Mouse (Mus musculus) mature B cell (primary cell): ENCODE measurements around the gene Daam1.

Experiments used
- in situ Hi-C: fragments of 300-500 bp; cut with MboI; formaldehyde crosslinking; loops from 2 replicates; pipeline ENCODE4 v1.14.3; 2019

Gene Daam1

DNA sequence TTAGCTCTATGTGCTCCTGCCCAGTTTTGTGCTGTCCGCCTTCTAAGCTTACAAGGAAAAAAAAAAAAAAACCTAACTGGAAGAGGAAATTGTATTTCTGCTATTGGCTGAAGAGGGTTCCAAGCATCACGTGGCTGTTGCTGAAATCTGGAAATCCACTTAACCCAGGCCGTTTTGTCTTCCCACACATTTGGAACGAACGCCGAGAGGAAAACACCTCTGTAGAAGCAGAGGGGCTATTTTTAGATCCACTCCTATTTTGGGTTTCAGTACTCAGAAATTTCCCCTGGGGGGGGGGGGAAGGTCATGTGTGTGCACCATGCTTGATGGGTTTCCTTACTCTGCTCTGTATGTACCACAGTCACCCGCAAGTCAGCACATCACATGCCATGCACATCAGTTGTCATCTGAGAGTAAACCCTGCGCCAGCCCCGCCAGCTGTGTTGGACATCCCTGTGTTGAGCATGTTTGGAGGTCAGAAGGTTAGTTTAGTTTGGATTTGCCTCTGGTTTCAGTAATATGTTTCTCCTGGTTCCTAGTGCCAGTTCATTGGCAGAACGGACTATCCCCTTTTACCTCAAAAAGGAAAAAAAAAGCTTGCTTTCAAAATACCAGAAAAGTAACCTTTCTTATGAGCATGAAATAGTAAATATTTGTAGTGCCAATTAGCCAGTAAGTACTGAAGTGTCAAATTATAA is 33.1 kb downstream of the Daam1 start:
- in situ Hi-C loops: no loop called here

DNA sequence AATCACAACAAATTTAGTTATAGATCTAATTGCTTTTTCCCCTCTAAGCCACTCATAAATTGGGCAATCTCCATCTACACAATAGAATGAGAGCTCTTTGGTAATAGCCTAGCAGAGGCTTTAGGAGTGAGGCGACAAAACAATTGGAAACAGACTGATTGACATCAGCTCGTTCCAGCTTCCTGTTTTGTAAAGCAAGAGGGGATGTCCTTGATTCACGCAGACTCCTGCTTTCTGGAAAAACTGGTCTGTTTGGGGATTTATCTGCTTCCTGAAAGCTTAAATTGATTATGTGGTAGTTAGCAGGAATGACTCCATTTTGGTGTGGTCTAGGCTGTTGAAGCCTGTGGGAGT is 33.6 kb downstream of the Daam1 start:
- in situ Hi-C loops: no loop called here

GRCm38 (mm10) chr12:71865937-71866336 is 35.1 kb downstream of the Daam1 start:
- in situ Hi-C loops: no loop called here

GRCm38 (mm10) chr12:71867345-71868240 is 36.7 kb downstream of the Daam1 start:
- in situ Hi-C loops: no loop called here

DNA sequence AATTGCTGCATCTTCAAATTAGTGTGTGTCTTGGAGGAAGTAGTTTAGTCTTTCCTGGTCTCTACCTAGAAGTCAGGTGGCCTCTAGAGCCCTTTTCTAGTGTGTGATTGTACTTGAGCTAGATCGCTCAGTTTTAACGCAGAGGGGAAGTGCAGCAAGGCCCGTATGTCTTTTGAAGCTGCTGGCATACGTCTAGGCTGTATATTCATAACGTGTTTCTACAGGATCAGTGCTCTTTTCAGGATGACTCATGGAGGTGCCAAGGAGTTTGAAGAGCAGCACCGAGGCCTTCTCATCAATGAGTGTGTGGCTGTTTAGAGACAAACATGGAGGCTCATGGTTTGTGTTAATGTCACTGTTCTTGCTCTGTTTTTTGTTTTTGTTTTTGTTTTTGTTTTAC is 39.8 kb downstream of the Daam1 start:
- in situ Hi-C loops: no loop called here

GRCm38 (mm10) chr12:71872330-71872729 is 41.5 kb downstream of the Daam1 start:
- in situ Hi-C loops: no loop called here

- in situ Hi-C loops: no loop called here
Observed at GRCm38 (mm10) chr12:71874561-71874960, 43.7 kb downstream of the Daam1 start.

GRCm38 (mm10) chr12:71874984-71875383 is 44.1 kb downstream of the Daam1 start:
- in situ Hi-C loops: no loop called here

GRCm38 (mm10) chr12:71875761-71876489 is 45.0 kb downstream of the Daam1 start:
- in situ Hi-C loops: no loop called here

GRCm38 (mm10) chr12:71880987-71881386 is 50.1 kb downstream of the Daam1 start:
- in situ Hi-C loops: no loop called here

DNA sequence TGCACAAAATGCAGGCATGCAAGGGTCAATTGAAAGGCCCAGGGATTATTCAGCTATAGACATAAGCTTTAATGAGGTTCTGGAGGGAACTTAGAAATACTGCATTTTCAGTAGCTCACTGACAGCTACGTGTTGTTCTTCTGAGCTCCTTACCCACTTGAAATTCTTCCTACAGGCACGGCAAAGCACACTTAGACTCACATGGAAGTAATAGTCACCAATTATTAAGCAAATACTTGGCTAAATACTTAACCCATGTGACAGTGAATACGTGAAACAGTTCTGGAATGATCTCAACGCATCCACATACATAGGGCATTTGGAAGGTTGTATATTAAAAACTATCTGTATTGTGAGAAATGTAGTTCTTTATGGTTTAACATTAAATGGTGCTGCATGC is 50.6 kb downstream of the Daam1 start:
- in situ Hi-C loops: no loop called here

- in situ Hi-C loops: no loop called here
Observed at GRCm38 (mm10) chr12:71883066-71883711, 52.3 kb downstream of the Daam1 start.

DNA sequence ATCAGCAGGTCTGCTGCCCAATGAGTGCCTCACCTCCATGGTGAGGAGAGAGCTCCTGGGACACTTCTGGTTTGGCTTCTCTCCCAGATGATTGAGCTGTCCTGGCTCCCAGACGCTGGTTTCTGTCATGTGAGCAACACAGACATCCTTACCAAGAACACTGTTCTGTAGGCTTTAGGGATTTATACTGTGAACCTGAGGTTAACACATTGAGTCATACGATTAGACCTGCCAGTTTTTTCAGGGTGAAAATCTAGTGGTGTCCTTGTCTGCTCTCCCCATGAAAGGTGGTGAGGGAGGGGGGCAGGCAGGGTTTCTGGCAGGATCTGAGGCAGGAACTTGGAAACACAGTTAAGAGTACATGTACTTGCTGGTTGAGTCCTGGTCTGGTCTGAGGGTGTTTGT is 54.3 kb downstream of the Daam1 start:
- in situ Hi-C loops: no loop called here

DNA sequence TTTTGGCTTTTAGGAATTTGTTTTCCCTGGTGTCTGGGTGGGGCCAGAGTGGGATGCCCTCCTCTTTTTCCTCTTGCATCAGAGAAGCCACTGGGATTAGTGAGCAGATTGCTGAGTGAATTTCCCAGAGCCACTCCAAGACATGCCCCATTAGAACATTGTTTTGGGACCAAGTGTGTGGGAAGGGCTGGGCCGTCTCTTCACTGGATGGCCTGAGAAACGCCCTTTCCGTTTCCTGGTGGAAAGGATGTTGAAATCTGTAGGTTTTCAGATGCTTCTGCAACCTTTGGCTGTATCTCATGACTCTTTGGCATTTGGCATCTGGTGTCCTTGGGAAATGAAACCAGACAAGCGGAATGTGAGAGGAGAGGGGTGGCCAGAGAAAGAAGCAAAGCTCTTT is 54.8 kb downstream of the Daam1 start:
- in situ Hi-C loops: no loop called here

DNA sequence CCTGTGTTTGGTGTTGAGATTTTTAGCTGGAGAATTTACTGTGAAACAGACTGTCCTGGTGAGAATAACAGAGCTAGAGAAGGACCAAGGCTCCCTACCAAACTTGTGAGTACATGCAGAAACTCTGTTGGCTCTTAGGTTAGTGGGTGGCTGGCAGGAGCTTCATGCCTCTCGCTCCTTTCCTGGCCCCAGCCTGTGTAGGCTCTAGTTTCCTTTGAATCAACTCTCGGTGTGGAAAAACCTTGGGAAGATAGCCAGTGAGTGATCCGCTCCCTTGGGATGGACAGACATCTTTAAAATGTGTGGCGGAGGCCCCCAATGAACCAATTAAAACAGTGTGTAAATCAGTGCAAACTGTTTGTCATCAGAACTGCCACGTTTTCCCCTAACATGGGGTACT is 55.5 kb downstream of the Daam1 start:
- in situ Hi-C loops: no loop called here

GRCm38 (mm10) chr12:71886941-71887340 is 56.1 kb downstream of the Daam1 start:
- in situ Hi-C loops: no loop called here

- in situ Hi-C loops: no loop called here
Observed at GRCm38 (mm10) chr12:71888370-71888769, 57.5 kb downstream of the Daam1 start.

GRCm38 (mm10) chr12:71889266-71889665 is 58.4 kb downstream of the Daam1 start:
- in situ Hi-C loops: no loop called here

- in situ Hi-C loops: no loop called here
Observed at GRCm38 (mm10) chr12:71890282-71890681, 59.4 kb downstream of the Daam1 start.

DNA sequence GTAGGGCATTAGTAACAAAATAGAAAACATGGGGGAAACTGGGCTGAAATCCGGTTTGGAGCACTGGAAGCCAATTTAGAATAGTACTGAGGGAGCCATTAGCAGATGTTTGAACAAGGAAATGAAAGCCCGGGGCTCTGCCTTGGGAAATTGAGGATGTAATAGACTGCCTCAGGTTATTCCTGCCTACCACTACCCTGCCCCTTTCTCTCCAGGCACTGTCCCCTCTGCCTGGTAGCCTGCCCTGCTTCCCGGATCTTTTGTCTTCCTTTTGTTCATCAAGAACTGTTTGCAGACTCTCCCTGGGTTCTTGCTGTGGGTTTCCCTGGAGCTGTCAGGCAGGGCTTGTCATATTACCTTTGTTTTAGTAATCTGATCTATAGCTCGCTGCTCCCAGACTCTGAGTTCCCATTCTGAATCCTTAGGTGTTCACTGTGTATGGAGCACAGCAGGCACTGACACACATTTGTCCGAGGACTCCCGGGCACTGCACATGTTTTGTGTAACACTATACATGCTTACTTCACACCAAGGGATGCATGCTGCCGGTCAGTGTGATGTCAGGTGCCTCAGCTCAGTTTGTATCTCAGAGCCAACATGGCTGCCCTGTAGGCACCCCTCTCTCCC is 61.0 kb downstream of the Daam1 start:
- in situ Hi-C loops: no loop called here

GRCm38 (mm10) chr12:71892996-71893605 is 62.2 kb downstream of the Daam1 start:
- in situ Hi-C loops: no loop called here
